Mouse (Mus musculus) lung, adult 2 months (tissue): ENCODE measurements around the gene Gria1.

Experiments used
- CTCF ChIP-seq: fragments of 200-500 bp; IDR thresholded peaks from 2 replicates; pipeline ENCODE4 v1.5.1; 2011; ENCODE audit warnings: mild to moderate bottlenecking, low read length, control low read depth; ENCODE audit not compliant: insufficient read depth
- POLR2A ChIP-seq: fragments of 200-500 bp; IDR thresholded peaks from 2 replicates; pipeline ENCODE4 v1.6.1; 2011; ENCODE audit warnings: low read depth, mild to moderate bottlenecking, control low read depth, low read length, borderline replicate concordance; ENCODE audit errors: extremely low read depth

GRCm38 (mm10) chr11:57090705-57091104 lies 79.5 kb downstream of the Gria1 start:
- TF ChIP-seq CTCF (no peak), POLR2A (no peak)
